Mouse (Mus musculus) kidney, postnatal 4 days (tissue): Measurements from ENCODE around the gene Arl15.
A peak's percentile ranks its signal among the peaks of the same experiment; 100 is the strongest.

Experiments
- DNase-seq, 2 experiments: peaks; one replicate each; pipeline ENCODE4 v3.0.0; 2021; ENCODE audit warnings: mixed read lengths in 2 of 2

The Arl15 gene

GRCm38 (mm10) chr13:114114586-114114985 lies 320.3 kb downstream of the Arl15 start:
- DNase-seq: no peak

- DNase-seq: no peak
Measured at GRCm38 (mm10) chr13:114115106-114115505, 320.8 kb downstream of the Arl15 start.

- peak; percentile 53 to 68 for DNase-seq
Measured at GRCm38 (mm10) chr13:114118104-114118830, 324.0 kb downstream of the Arl15 start.

- DNase-seq: no peak
Measured at GRCm38 (mm10) chr13:114119816-114120215, 325.5 kb downstream of the Arl15 start.

- no peak for DNase-seq
Measured at GRCm38 (mm10) chr13:114121591-114121990, 327.3 kb downstream of the Arl15 start.

- DNase-seq: no peak
Measured at GRCm38 (mm10) chr13:114123391-114123790, 329.1 kb downstream of the Arl15 start.

GRCm38 (mm10) chr13:114124385-114124784 lies 330.1 kb downstream of the Arl15 start:
- DNase-seq: no peak

- no peak for DNase-seq
Measured at GRCm38 (mm10) chr13:114124991-114125390, 330.7 kb downstream of the Arl15 start.

GRCm38 (mm10) chr13:114128366-114128765 lies 334.1 kb downstream of the Arl15 start:
- no peak for DNase-seq

- DNase-seq: no peak
Measured at GRCm38 (mm10) chr13:114129986-114130385, 335.7 kb downstream of the Arl15 start.

- no peak for DNase-seq
Measured at GRCm38 (mm10) chr13:114130566-114131319, 336.4 kb downstream of the Arl15 start.

- no peak for DNase-seq
Measured at GRCm38 (mm10) chr13:114138921-114139320, 344.6 kb downstream of the Arl15 start.

- DNase-seq: no peak
Measured at GRCm38 (mm10) chr13:114139570-114139969, 345.3 kb downstream of the Arl15 start.

- no peak for DNase-seq
Measured at GRCm38 (mm10) chr13:114142826-114143225, 348.5 kb downstream of the Arl15 start.

GRCm38 (mm10) chr13:114143247-114143646 lies 348.9 kb downstream of the Arl15 start:
- DNase-seq: no peak

- DNase-seq: no peak
Measured at GRCm38 (mm10) chr13:114144052-114145046, 350.0 kb downstream of the Arl15 start.

GRCm38 (mm10) chr13:114145249-114145648 lies 350.9 kb downstream of the Arl15 start:
- DNase-seq: no peak

- no peak for DNase-seq
Measured at GRCm38 (mm10) chr13:114150856-114151697, 356.8 kb downstream of the Arl15 start.

- DNase-seq: no peak
Measured at GRCm38 (mm10) chr13:114151698-114152069, 357.4 kb downstream of the Arl15 start.

- DNase-seq: no peak
Measured at GRCm38 (mm10) chr13:114156689-114157088, 362.4 kb downstream of the Arl15 start.

- no peak for DNase-seq
Measured at GRCm38 (mm10) chr13:114158111-114158730, 363.9 kb downstream of the Arl15 start.
